Mouse (Mus musculus): Measurements from ENCODE around the gene Actl10.

Actl10 gene

GRCm38 (mm10) chr2:154566641-154567040 lies 15.1 kb downstream of the Actl10 start:
- ChIA-PET POLR2A (interaction anchor here in 3 of 4 experiments (0.7 to 18.6 kb wide), 15 partner anchors 9 to 330 kb away, joined by 3 to 479 read pairs (median 4); partner anchors contain the start of genes Actl10 (in 3 of the 3), Necab3 (in 2 of the 3), 1700003F12Rik (in 1 of the 3) and 4930519P11Rik (in 1 of the 3)), CTCF (interaction anchor here in 3 of 4 experiments (0.5 to 3.7 kb wide), 4 partner anchors 10 to 46 kb away, joined by 3 to 12 read pairs (median 3); partner anchors contain the start of genes Actl10 (in 1 of the 3) and Zfp341 (in 1 of the 3))

- ChIA-PET CTCF (interaction anchor here in 2 of 4 experiments (0.7 to 3.7 kb wide), 3 partner anchors 15 to 1437 kb away, joined by 3 to 12 read pairs (median 5); partner anchors contain the start of gene Actl10 (in 1 of the 2)), POLR2A (interaction anchor here (0.6 to 18.6 kb wide), 45 partner anchors 7 to 507 kb away, joined by 3 to 479 read pairs (median 5); partner anchors contain the start of genes Actl10 (in 3 of the 4), Necab3 (in 3 of the 4), 4930519P11Rik (in 2 of the 4) and Cbfa2t2 (in 2 of the 4))
Measured at GRCm38 (mm10) chr2:154567766-154568165, 16.2 kb downstream of the Actl10 start.

GRCm38 (mm10) chr2:154568329-154569070 lies 16.9 kb downstream of the Actl10 start:
- ChIA-PET POLR2A (interaction anchor here (0.5 to 18.6 kb wide), 76 partner anchors 8 to 506 kb away, joined by 3 to 479 read pairs (median 4); partner anchors contain the start of genes Actl10 (in 3 of the 4), Necab3 (in 3 of the 4), Zfp341 (in 3 of the 4) and 4930519P11Rik (in 2 of the 4)), CTCF (interaction anchor here in 2 of 4 experiments (0.7 to 3.9 kb wide), 8 partner anchors 13 to 1437 kb away, joined by 3 to 17 read pairs (median 4); partner anchors contain the start of genes 4930519P11Rik (in 1 of the 2), Actl10 (in 1 of the 2) and Zfp341 (in 1 of the 2))

GRCm38 (mm10) chr2:154569071-154569748 lies 17.6 kb downstream of the Actl10 start:
- CTCF ChIA-PET = interaction anchor here in 3 of 4 experiments (0.6 to 3.9 kb wide), 9 partner anchors 12 to 1830 kb away, joined by 3 to 17 read pairs (median 4); partner anchors contain the start of genes 4930519P11Rik (in 1 of the 3), Actl10 (in 1 of the 3) and Zfp341 (in 1 of the 3)
- POLR2A ChIA-PET = interaction anchor here (0.5 to 18.6 kb wide), 65 partner anchors 7 to 505 kb away, joined by 3 to 479 read pairs (median 4); partner anchors contain the start of genes Actl10 (in 3 of the 4), Necab3 (in 3 of the 4), Zfp341 (in 3 of the 4) and 4930519P11Rik (in 2 of the 4)

- ChIA-PET CTCF (interaction anchor here in 2 of 4 experiments (1.0 to 3.9 kb wide), 5 partner anchors 12 to 30 kb away, joined by 3 to 17 read pairs (median 6); no protein-coding TSS in a partner anchor), POLR2A (interaction anchor here (0.8 to 18.6 kb wide), 25 partner anchors 8 to 221 kb away, joined by 3 to 479 read pairs (median 9); partner anchors contain the start of genes 4930519P11Rik (in 2 of the 4), Actl10 (in 2 of the 4), Necab3 (in 2 of the 4) and Zfp341 (in 2 of the 4))
Measured at GRCm38 (mm10) chr2:154569836-154570286, 18.3 kb downstream of the Actl10 start, which contains the start of gene E2f1. TSS of gene E2f1 (minus strand) at chr2:154569892.

GRCm38 (mm10) chr2:154570666-154571065 lies 19.1 kb downstream of the Actl10 start:
- ChIA-PET POLR2A (interaction anchor here in 3 of 4 experiments (0.8 to 18.6 kb wide), 23 partner anchors 10 to 220 kb away, joined by 3 to 479 read pairs (median 5); partner anchors contain the start of genes Actl10 (in 2 of the 3), Pxmp4 (in 2 of the 3), Snta1 (in 2 of the 3) and 1700003F12Rik (in 1 of the 3)), CTCF (interaction anchor here in 3 of 4 experiments (0.7 to 3.9 kb wide), 5 partner anchors 11 to 220 kb away, joined by 3 to 17 read pairs (median 6); partner anchors contain the start of gene Raly (in 1 of the 3))

- CTCF ChIA-PET = interaction anchor here (0.7 to 3.9 kb wide), 7 partner anchors 10 to 219 kb away, joined by 3 to 17 read pairs (median 6); partner anchors contain the start of genes 4930519P11Rik (in 1 of the 4), Raly (in 1 of the 4) and Zfp341 (in 1 of the 4)
- POLR2A ChIA-PET = interaction anchor here in 3 of 4 experiments (0.6 to 18.6 kb wide), 29 partner anchors 9 to 417 kb away, joined by 3 to 479 read pairs (median 5); partner anchors contain the start of genes Actl10 (in 2 of the 3), Pxmp4 (in 2 of the 3), Snta1 (in 2 of the 3) and 1700003F12Rik (in 1 of the 3)
Measured at GRCm38 (mm10) chr2:154571266-154571665, 19.7 kb downstream of the Actl10 start.

- CTCF ChIA-PET = interaction anchor here in 3 of 4 experiments (0.9 to 3.9 kb wide), 5 partner anchors 10 to 152 kb away, joined by 3 to 17 read pairs (median 5); partner anchors contain the start of genes 4930519P11Rik (in 1 of the 3) and Zfp341 (in 1 of the 3)
- POLR2A ChIA-PET = interaction anchor here in 3 of 4 experiments (0.6 to 18.6 kb wide), 22 partner anchors 8 to 416 kb away, joined by 3 to 479 read pairs (median 6); partner anchors contain the start of genes Actl10 (in 2 of the 3), Pxmp4 (in 2 of the 3), 1700003F12Rik (in 1 of the 3) and 4930519P11Rik (in 1 of the 3)
Measured at GRCm38 (mm10) chr2:154571976-154572375, 20.4 kb downstream of the Actl10 start.

GRCm38 (mm10) chr2:154572996-154573395 lies 21.4 kb downstream of the Actl10 start:
- ChIA-PET POLR2A (interaction anchor here in 3 of 4 experiments (0.6 to 18.6 kb wide), 5 partner anchors 8 to 146 kb away, joined by 3 to 479 read pairs (median 5); partner anchors contain the start of genes 1700003F12Rik (in 1 of the 3), Actl10 (in 1 of the 3) and Necab3 (in 1 of the 3)), CTCF (interaction anchor here in 2 of 4 experiments (1.3 to 2.2 kb wide), 3 partner anchors 13 to 153 kb away, joined by 3 to 5 read pairs (median 3); no protein-coding TSS in a partner anchor)

- CTCF ChIA-PET = interaction anchor here in 1 of 4 experiments (0.8 kb wide), 1 partner anchor 73 kb away, joined by 3 read pairs; no protein-coding TSS in a partner anchor
- POLR2A ChIA-PET = interaction anchor here in 1 of 4 experiments (0.8 to 1.2 kb wide), 2 partner anchors 10 to 29 kb away, joined by 3 read pairs; no protein-coding TSS in a partner anchor
Measured at GRCm38 (mm10) chr2:154574271-154574670, 22.7 kb downstream of the Actl10 start.

- ChIA-PET POLR2A (interaction anchor here in 3 of 4 experiments (0.5 to 5.5 kb wide), 21 partner anchors 8 to 339 kb away, joined by 3 to 28 read pairs (median 4); partner anchors contain the start of genes 4930519P11Rik (in 1 of the 3), Actl10 (in 1 of the 3), E2f1 (in 1 of the 3) and Pxmp4 (in 1 of the 3)), CTCF (interaction anchor here (0.6 to 2.2 kb wide), 9 partner anchors 9 to 169 kb away, joined by 3 to 13 read pairs (median 4); partner anchors contain the start of gene Snta1 (in 1 of the 4))
Measured at GRCm38 (mm10) chr2:154576876-154577743, 25.5 kb downstream of the Actl10 start.

GRCm38 (mm10) chr2:154577744-154578067 lies 26.1 kb downstream of the Actl10 start:
- ChIA-PET CTCF (interaction anchor here in 3 of 4 experiments (0.6 to 2.2 kb wide), 6 partner anchors 8 to 68 kb away, joined by 4 to 13 read pairs (median 5); partner anchors contain the start of gene Pxmp4 (in 1 of the 3)), POLR2A (interaction anchor here in 3 of 4 experiments (0.5 to 5.5 kb wide), 12 partner anchors 9 to 155 kb away, joined by 3 to 28 read pairs (median 6); partner anchors contain the start of genes 4930519P11Rik (in 1 of the 3), E2f1 (in 1 of the 3) and Zfp341 (in 1 of the 3))

- POLR2A ChIA-PET = interaction anchor here in 3 of 4 experiments (0.7 to 5.5 kb wide), 20 partner anchors 9 to 210 kb away, joined by 3 to 62 read pairs (median 5); partner anchors contain the start of genes E2f1 (in 2 of the 3), 1700003F12Rik (in 1 of the 3), 4930519P11Rik (in 1 of the 3) and Actl10 (in 1 of the 3)
- CTCF ChIA-PET = interaction anchor here in 3 of 4 experiments (1.0 to 4.8 kb wide), 10 partner anchors 11 to 372 kb away, joined by 3 to 22 read pairs (median 6); partner anchors contain the start of genes Actl10 (in 1 of the 3), Bpifb5 (in 1 of the 3), E2f1 (in 1 of the 3) and Snta1 (in 1 of the 3)
Measured at GRCm38 (mm10) chr2:154580586-154580985, 29.0 kb downstream of the Actl10 start.

GRCm38 (mm10) chr2:154581421-154581820 lies 29.8 kb downstream of the Actl10 start:
- ChIA-PET CTCF (interaction anchor here (0.6 to 4.8 kb wide), 22 partner anchors 9 to 373 kb away, joined by 3 to 21 read pairs (median 4); partner anchors contain the start of genes 4930519P11Rik (in 2 of the 4), Zfp341 (in 2 of the 4), Actl10 (in 1 of the 4) and E2f1 (in 1 of the 4)), POLR2A (interaction anchor here in 3 of 4 experiments (0.6 to 5.5 kb wide), 24 partner anchors 9 to 941 kb away, joined by 3 to 62 read pairs (median 4); partner anchors contain the start of genes 4930519P11Rik (in 3 of the 3), Zfp341 (in 3 of the 3), E2f1 (in 2 of the 3) and Actl10 (in 1 of the 3))

Data from embryonic stem cell, embryonic (primary cell).